Mouse (Mus musculus): Measurements from ENCODE around the gene Acbd3. TPM values are rescaled to one million over a fixed set of nuclear protein-coding genes. Genes with fewer than 3 reads are reported as not detected.

Gene Acbd3
- 20.7 and 23.7 TPM in 2 replicates for polyA plus RNA-seq (2015; fragmentation: Nextera tagmentation; extraction: Ambion mirVana)

GRCm38 (mm10) chr1:180725704-180726179 lies at the start of gene Acbd3:
Gene Acbd3 (plus strand): TSS chr1:180726043.
- peaks cover 38% of the 10 kb centered on the region for H3K4me1 ChIP-seq
- peak within 1 kb of the TSS; percentile 86 for H3K9ac ChIP-seq (replicated peaks)
- peak; percentile 95 for ATAC-seq (replicated peaks)
- no peaks in the 10 kb centered on the region for H3K27me3 ChIP-seq
- WGBS = under 1% methylated on average over 52 of the region's 52 CpGs
- no peaks in the 10 kb centered on the region for H3K9me3 ChIP-seq
- H3K4me3 ChIP-seq = peak within 1 kb of the TSS; percentile 85
- peak within 1 kb of the TSS; percentile 80 for H3K27ac ChIP-seq (replicated peaks)
- H3K36me3 ChIP-seq = no peaks in the 10 kb centered on the region
- H3K4me2 ChIP-seq (replicated peaks) = peak within 1 kb of the TSS; percentile 57

- no peak for ATAC-seq (replicated peaks)
- H3K9me3 ChIP-seq = no peaks in the 10 kb centered on the region
Measured at GRCm38 (mm10) chr1:180691284-180691683, 34.6 kb upstream of the Acbd3 start.

GRCm38 (mm10) chr1:180696626-180697352 lies 29.1 kb upstream of the Acbd3 start, which contains the start of gene Mixl1:
Gene Mixl1 (minus strand): TSS chr1:180697034.
- Histone ChIP-seq H3K36me3 (peaks cover 6% of the 10 kb centered on the region), H3K9me3 (no peaks in the 10 kb centered on the region), H3K4me3 (peak within 1 kb of the TSS; percentile 39), H3K4me2 (replicated peaks) (peak within 1 kb of the TSS; percentile 51), H3K9ac (replicated peaks) (no peak within 1 kb of the TSS), H3K27ac (replicated peaks) (no peak within 1 kb of the TSS), H3K4me1 (peaks cover 7% of the 10 kb centered on the region), H3K27me3 (peaks cover 31% of the 10 kb centered on the region)
- under 1% methylated on average over 70 of the region's 79 CpGs for WGBS
- no peak; the same call in 1 of the 2 replicates for ATAC-seq (replicated peaks)

More at GRCm38 (mm10) chr1:180691284-180691683, 34.6 kb upstream of the Acbd3 start:
- no peak overlapping the region for H3K27ac ChIP-seq (replicated peaks)
- 91% methylated on average over 7 of the region's 7 CpGs for WGBS
- H3K27me3 ChIP-seq = peaks cover 7% of the 10 kb centered on the region
- peaks cover 44% of the 10 kb centered on the region for H3K36me3 ChIP-seq
- H3K9ac ChIP-seq (replicated peaks) = no peak overlapping the region
- H3K4me2 ChIP-seq (replicated peaks) = no peak overlapping the region
- no peak overlapping the region for H3K4me3 ChIP-seq
- no peaks in the 10 kb centered on the region for H3K4me1 ChIP-seq

GRCm38 (mm10) chr1:180698063-180698462 lies 27.8 kb upstream of the Acbd3 start:
- peaks cover 31% of the 10 kb centered on the region for H3K27me3 ChIP-seq
- no peak overlapping the region for H3K4me3 ChIP-seq
- 57% methylated on average over 5 of the region's 5 CpGs for WGBS
- no peak overlapping the region for H3K27ac ChIP-seq (replicated peaks)
- no peak overlapping the region for H3K4me2 ChIP-seq (replicated peaks)
- peaks cover 7% of the 10 kb centered on the region for H3K4me1 ChIP-seq
- H3K9ac ChIP-seq (replicated peaks) = no peak overlapping the region
- ATAC-seq (replicated peaks) = no peak
- no peaks in the 10 kb centered on the region for H3K9me3 ChIP-seq
- no peaks in the 10 kb centered on the region for H3K36me3 ChIP-seq

DNA sequence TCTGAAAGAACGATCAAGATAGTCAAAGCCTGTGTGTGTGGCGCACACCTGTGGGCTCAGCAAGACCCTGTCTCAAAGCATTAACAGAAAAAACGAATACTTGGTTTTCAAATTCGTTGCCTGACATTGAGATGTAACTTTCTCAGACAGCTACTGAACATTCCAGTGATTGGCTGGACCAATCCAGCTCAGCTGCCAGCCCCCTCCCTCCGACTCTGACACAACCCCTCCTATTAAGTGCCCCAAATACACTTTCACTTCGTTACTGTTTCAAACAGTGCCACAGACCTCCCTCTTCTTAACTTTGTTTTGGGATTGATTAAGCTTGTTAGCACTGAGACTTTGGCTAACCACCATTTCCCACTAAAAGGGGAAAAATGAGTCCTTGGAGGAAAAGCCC lies 22.4 kb upstream of the Acbd3 start:
- Histone ChIP-seq H3K27ac (replicated peaks) (no peak overlapping the region), H3K9ac (replicated peaks) (no peak overlapping the region), H3K4me3 (no peak overlapping the region), H3K4me2 (replicated peaks) (no peak overlapping the region), H3K36me3 (no peaks in the 10 kb centered on the region), H3K27me3 (peaks cover 3% of the 10 kb centered on the region), H3K4me1 (no peaks in the 10 kb centered on the region), H3K9me3 (no peaks in the 10 kb centered on the region)
- ATAC-seq (replicated peaks) = no peak
- 49% methylated on average over 6 of the region's 6 CpGs for WGBS

- H3K9ac ChIP-seq (replicated peaks) = no peak overlapping the region
- no peaks in the 10 kb centered on the region for H3K27me3 ChIP-seq
- no peaks in the 10 kb centered on the region for H3K4me1 ChIP-seq
- ATAC-seq (replicated peaks) = no peak
- no peak overlapping the region for H3K27ac ChIP-seq (replicated peaks)
- H3K36me3 ChIP-seq = no peaks in the 10 kb centered on the region
- WGBS = 61% methylated on average over 3 of the region's 3 CpGs
- H3K4me3 ChIP-seq = no peak overlapping the region
- H3K9me3 ChIP-seq = no peaks in the 10 kb centered on the region
- no peak overlapping the region for H3K4me2 ChIP-seq (replicated peaks)
Measured at GRCm38 (mm10) chr1:180707368-180707767, 18.5 kb upstream of the Acbd3 start.

DNA sequence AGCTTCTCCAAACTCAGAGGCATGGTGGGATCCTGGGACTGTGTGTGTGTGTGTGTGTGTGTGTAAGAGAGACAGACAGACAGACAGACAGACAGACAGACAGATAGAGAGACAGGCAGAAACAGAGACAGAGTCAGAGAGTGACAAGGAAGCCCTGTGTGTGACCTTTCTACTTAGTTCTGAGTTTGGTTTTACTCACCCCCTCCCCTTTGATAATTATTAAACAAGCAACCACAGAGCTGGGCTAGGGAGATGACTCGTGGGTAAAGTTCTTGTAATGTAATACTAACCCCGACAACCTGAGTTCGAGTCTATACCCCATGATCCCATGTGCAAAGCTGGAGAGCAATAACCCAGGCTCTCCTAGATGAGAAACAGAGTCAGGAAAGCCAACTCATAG lies 18.0 kb upstream of the Acbd3 start:
- Histone ChIP-seq H3K4me3 (no peak overlapping the region), H3K9ac (replicated peaks) (no peak overlapping the region), H3K27ac (replicated peaks) (no peak overlapping the region), H3K27me3 (no peaks in the 10 kb centered on the region), H3K4me2 (replicated peaks) (no peak overlapping the region), H3K36me3 (no peaks in the 10 kb centered on the region), H3K4me1 (no peaks in the 10 kb centered on the region), H3K9me3 (no peaks in the 10 kb centered on the region)
- no peak for ATAC-seq (replicated peaks)
- 80% methylated on average over 3 of the region's 3 CpGs for WGBS

DNA sequence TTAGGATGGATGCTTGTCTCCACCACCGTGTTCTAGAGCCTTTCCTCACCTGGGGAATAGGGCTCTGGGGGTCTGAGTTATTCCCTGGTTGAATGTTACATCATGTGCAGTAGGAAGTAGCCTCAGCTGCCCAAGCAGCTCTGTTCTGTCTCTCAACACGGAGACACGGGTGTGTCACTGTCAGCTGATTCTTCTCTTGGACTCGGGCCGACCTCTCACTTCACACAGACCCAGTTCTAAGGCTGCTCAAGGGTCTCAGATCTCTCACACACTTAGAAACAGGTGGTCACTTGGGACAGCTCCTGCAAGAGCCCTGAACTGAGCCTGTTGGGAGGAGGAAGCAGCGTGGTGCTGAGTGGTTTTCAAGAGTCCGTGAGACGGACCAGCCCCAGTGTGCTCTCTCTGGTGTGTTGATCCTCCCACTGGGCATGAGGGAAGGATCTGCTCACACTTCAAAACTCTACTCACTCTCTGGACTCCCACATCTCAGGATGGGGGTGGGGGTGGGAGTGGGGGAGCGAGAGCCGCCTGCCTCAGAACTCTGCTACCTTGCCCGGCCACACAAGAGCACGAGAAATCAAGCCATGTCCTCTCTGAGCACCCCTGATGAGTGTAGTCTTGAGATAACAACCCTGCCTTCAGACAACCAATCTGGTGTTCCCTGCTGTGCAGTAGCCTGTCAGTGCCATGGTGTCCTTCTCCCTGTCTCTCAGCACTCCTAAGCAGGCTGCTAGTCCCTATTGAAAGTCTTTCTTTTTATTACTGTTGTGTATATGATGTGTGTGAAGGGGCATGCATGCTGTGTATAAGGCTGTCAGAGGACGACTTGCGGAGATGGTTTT lies 16.7 kb upstream of the Acbd3 start:
- no peak for ATAC-seq (replicated peaks)
- no peaks in the 10 kb centered on the region for H3K4me1 ChIP-seq
- H3K9me3 ChIP-seq = no peaks in the 10 kb centered on the region
- 79% methylated on average over 14 of the region's 14 CpGs for WGBS
- H3K4me3 ChIP-seq = no peak overlapping the region
- H3K27me3 ChIP-seq = no peaks in the 10 kb centered on the region
- H3K36me3 ChIP-seq = no peaks in the 10 kb centered on the region
- H3K9ac ChIP-seq (replicated peaks) = no peak overlapping the region
- H3K27ac ChIP-seq (replicated peaks) = no peak overlapping the region
- H3K4me2 ChIP-seq (replicated peaks) = no peak overlapping the region

- no peak overlapping the region for H3K27ac ChIP-seq (replicated peaks)
- H3K36me3 ChIP-seq = no peaks in the 10 kb centered on the region
- H3K4me1 ChIP-seq = no peaks in the 10 kb centered on the region
- no peaks in the 10 kb centered on the region for H3K27me3 ChIP-seq
- no peak overlapping the region for H3K4me3 ChIP-seq
- no peak overlapping the region for H3K9ac ChIP-seq (replicated peaks)
- no peaks in the 10 kb centered on the region for H3K9me3 ChIP-seq
- no peak for ATAC-seq (replicated peaks)
- WGBS = 81% methylated on average over 5 of the region's 5 CpGs
- no peak overlapping the region for H3K4me2 ChIP-seq (replicated peaks)
Measured at GRCm38 (mm10) chr1:180718756-180719155, 7.1 kb upstream of the Acbd3 start.

DNA sequence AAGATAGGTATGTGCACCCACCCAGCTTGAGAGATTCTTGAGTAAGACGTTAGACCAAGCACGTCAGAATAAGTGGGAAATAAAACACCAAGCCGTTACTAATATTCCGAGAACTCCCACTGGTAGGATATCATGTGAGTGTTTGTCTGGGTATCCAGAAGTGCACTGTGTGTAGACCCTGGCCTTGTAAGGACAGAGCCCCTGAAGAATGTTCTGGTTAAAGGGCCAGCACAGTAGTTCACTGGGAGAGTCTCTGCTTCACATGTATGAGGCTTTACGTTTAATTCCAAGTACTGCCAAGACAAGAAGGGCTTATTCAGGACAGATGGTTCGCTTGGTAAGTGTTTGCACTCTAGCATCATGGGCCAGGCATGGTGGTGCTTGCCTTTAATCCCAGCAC lies 6.4 kb upstream of the Acbd3 start:
- Histone ChIP-seq H3K9ac (replicated peaks) (no peak overlapping the region), H3K9me3 (no peaks in the 10 kb centered on the region), H3K4me2 (replicated peaks) (no peak overlapping the region), H3K4me1 (no peaks in the 10 kb centered on the region), H3K4me3 (no peak overlapping the region), H3K36me3 (no peaks in the 10 kb centered on the region), H3K27me3 (no peaks in the 10 kb centered on the region), H3K27ac (replicated peaks) (no peak overlapping the region)
- no peak for ATAC-seq (replicated peaks)
- WGBS = 87% methylated on average over 6 of the region's 6 CpGs

DNA sequence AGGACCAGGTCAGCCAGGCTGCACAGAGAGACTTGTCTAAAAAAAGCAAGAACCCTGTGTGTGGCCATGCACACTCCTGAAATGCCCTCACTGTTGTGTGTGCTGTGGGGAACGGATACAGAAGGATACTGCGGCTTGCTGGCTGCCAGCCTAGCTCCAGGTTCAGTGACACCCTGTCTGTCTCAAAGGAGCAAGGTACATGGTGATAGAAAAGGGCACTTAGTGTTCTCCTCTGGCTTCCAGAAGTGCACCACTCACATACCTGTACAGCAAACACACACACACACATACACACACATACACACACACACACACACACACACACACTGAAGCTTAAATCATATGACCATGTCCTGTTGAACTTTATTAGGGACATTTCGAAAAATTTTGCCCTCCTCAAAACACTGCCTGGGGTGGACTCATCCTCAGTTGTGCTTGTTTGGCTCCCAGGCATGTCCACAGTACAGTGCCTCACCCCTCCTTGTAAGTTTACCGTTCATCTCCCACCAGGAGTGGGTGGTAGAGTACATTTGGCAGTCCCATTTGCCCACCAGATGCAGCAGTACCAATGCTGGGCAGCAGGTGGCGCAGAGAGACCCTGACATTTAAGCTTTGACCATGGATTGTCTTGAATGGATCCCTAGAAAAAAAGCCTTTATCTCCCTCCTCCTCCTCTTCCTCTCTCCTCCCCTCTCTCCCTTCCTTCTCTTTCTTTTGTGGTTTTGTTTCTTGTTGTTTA lies 5.7 kb upstream of the Acbd3 start:
- Histone ChIP-seq H3K4me3 (no peak overlapping the region), H3K4me1 (peaks cover 3% of the 10 kb centered on the region), H3K27ac (replicated peaks) (no peak overlapping the region), H3K36me3 (no peaks in the 10 kb centered on the region), H3K9ac (replicated peaks) (no peak overlapping the region), H3K4me2 (replicated peaks) (no peak overlapping the region), H3K9me3 (no peaks in the 10 kb centered on the region), H3K27me3 (no peaks in the 10 kb centered on the region)
- no peak for ATAC-seq (replicated peaks)
- 42% methylated on average over 5 of the region's 5 CpGs for WGBS

- no peaks in the 10 kb centered on the region for H3K36me3 ChIP-seq
- no peak overlapping the region for H3K4me2 ChIP-seq (replicated peaks)
- ATAC-seq (replicated peaks) = no peak
- no peak overlapping the region for H3K27ac ChIP-seq (replicated peaks)
- no peak overlapping the region for H3K4me3 ChIP-seq
- no peaks in the 10 kb centered on the region for H3K9me3 ChIP-seq
- H3K9ac ChIP-seq (replicated peaks) = no peak overlapping the region
- H3K27me3 ChIP-seq = no peaks in the 10 kb centered on the region
- WGBS = 73% methylated on average over 1 of the region's 1 CpGs
- H3K4me1 ChIP-seq = peaks cover 19% of the 10 kb centered on the region
Measured at GRCm38 (mm10) chr1:180722608-180723007, 3.2 kb upstream of the Acbd3 start.

Data from forebrain, embryonic 15.5 days (tissue).